Mouse (Mus musculus) left cerebral cortex, adult 11 months (tissue): ENCODE data around the gene Gm21964.

ENCODE experiments used
- DNase-seq: peaks from one replicate; pipeline ENCODE4 v3.0.0; 2022; ENCODE audit warnings: low spot score

Gene Gm21964

DNA sequence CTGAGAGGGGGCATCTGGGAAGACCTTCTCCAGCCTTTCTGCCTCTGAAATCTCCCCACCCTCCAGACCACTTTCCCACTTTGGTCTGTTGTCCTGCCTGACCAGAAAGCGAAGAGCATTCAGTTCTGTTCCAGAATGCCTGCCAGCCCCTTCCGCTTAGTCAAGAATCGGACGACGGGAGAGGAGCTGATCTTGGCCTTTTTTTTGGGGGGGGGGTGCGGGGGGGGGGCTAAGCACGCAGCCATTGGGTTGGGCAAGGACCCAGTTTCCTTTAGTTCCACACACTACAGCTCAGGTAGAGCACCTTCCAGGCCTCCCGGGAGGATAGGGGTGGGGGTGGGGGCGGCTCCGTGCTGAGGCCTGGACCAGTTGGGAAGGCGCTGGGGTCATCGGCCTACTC, at the start of gene Gm21964:
Gm21964 (plus strand) TSS at position 301 of the 400 bp plus-strand sequence.
- no peak for DNase-seq

DNA sequence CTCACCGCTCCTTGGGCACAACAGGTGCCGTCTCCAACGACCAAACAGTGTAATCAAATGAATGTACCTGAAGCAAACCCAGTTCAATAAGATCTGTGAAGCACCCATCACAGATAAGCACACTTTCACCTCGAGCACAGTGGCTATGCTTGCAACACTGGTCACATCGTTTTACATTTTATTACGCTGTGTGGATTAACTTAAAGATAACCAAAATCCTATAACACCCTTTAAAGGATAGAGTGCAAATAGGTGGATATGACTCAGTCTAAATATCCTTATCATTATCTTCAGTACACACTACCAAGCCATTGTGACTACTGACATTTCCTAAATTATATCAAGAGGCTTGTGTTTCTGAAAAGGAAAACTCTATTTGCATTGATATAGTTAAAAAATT, 49.8 kb upstream of the Gm21964 start:
- no peak for DNase-seq

- no peak for DNase-seq
Observed at GRCm38 (mm10) chr8:110058207-110058606, 42.8 kb upstream of the Gm21964 start.

GRCm38 (mm10) chr8:110064161-110064560, 36.8 kb upstream of the Gm21964 start:
- DNase-seq, result no peak

DNA sequence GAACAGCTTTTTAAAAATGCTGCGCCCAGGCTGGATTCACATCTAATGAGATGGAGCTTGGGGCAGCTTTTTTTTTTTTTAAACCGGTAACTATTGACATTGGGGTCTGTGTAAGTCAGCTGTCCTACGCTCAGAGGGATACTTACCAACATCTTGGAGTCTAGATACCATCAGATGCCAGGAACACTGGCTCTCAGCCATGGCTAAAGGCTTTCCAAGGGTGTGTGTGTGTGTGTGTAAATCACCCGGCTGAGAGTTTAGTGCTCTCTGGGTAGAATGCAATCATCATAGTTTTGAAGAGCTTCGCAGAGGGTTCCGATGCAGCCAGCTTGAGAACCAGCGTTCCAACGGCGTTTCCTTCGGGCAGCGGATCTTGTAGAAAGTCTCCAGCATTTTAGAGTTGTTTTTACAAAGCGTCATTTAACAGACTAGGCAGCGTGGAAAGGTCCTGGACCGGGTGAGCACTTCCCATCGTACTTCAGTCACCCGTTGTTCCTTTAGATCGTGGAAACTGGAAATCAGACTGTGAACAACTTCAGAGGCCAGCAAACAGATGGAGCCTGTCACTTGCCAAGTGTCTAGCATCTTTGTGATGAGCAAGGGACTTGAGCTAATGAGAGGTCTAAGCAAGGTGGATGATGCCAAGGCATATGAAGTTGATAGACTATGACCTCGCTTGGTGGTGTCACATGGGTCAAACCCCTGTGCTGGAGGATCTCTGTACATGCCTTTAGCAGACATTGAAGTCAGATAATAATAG, 36.2 kb upstream of the Gm21964 start:
- no peak for DNase-seq

DNA sequence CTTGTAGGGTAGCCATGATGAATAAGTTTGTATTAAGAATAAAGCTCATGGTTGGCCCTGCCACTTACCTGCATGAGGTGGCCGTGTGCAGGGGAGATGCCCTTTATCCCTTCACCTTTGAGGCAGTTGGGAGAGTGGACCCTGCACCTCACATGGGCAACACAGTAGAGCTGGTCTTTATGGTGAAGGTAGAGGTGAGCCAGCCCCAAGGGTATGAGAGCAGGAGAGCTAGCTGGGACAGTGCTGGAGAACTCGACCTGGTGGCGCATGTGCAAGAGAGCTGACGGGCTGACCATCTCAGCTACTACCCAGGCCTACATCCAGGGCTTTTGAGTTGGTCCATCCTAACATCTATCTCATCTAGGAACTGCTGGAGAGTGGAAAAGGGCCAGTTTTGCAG, 35.3 kb upstream of the Gm21964 start:
- DNase-seq, result no peak

DNA sequence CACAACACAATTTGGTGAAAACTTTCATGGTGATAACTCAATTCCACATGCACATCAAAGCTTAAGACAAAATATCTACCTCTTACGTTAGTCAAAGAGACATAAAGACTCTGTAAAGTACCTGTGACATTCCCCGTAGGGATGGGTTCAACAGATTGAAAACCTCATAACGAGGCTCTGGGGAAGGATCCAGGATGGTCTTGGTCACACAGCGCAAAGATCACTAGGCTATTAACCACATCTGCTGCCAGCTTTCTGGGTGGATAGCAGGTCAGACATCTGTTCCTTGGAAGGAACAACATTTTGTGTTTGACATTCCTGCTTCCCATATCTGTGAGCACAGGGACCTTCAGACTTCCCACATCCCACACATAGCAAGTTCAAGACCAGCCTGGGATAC, 31.3 kb upstream of the Gm21964 start:
- DNase-seq, result no peak

DNA sequence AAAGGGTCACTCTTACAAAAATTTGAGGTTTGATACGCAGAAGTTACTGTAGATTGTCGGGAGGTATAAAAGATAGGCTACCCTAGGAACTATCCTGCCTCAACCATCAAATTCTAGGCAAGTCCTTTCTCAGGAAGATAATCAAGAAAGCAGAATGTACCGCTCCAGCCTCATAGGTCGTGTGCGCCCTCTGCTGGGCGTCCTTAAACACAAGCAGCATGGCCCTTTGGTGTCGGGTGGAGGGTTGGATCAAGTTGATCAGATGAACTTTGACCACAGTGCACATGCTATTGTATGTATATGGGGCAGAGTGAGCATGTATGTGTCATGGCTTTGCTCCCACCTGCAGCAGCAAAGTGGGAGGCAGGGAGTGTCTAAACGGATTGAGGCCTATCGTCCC, 29.4 kb upstream of the Gm21964 start:
- DNase-seq, result peak; percentile 36

- DNase-seq, result no peak
Observed at GRCm38 (mm10) chr8:110074496-110074895, 26.5 kb upstream of the Gm21964 start.

DNA sequence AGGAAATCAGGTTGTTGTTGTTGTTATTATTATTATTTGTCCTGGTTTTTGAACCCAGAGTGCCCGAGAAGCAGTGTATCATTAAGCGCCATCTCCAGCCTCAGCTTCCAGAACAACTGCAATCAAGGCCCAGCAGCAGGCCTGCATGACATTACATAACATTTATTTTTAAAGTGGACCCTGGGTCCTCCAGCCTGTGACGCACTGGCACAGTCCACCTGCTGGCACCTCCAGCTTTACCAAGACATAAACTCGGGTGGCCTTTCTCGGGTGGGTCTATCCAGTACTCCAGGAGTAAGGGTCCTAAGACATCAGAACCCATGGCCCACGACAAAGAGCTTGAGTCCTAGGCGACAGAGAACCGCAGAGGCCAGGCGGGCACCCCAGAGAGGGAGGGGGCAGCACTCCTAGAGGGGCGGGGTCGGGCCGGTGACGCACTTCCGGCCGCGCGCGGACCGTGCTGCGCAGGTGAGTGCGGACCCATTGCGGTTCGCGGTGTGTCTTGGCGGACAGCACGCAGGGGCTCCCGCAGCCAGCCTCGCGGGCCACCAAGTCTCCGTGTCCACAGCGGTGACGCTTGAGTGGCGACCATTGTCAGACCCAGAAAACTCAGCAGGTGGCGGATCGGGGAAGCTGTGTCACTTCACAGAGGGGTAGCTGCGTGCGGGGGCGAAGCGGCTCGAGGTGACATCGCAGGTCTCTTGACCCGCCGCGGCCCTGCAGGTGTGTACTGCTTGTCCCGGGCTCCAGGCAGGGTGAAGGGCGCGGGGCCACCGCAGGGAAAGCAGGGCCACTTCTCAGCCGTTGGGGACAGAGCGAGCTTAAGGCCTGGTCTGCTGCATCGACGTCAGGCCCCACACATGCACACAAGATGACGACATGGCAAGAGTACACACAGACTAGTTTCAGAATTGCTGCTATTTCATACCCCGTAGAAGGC, 21.5 kb upstream of the Gm21964 start, which contains the start of gene Zfp612:
Zfp612 (plus strand) TSS at position 465 of the 940 bp plus-strand sequence.
- DNase-seq, result peak; percentile 35

DNA sequence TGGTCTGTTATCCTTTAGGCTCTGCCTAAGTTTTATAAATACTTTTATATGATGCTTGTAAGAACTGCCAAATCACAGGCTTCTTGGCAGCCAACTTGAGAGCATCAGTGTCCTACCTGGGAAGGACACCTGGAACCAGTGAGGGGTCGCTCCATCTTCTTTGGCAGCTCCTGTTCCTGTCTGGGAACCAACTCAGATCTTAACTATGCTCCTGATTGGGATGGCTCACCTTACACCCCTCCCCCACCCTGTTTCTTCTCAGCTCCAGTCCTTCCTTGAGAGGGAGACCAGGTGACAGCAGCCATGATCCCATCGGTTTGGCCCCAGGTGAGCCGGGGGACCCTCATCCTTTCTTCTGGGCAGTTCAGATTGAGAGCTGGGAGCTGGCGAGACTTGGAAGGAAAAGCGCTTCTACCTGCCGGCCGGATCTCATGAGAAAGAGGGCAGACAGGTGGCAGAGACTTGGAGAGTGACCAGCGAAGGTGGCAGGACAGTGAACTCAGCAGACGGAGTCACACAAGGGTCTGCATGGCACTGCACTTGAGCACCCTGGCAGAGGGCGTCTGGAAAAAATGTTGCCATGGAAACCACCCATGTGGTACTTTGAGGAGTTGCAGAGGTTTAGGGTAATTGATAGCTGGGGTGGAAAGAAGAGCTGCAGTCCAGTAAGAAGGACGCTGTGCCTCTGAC, 18.4 kb upstream of the Gm21964 start:
- DNase-seq, result no peak

- DNase-seq, result no peak
Observed at GRCm38 (mm10) chr8:110091869-110092268, 9.1 kb upstream of the Gm21964 start.

DNA sequence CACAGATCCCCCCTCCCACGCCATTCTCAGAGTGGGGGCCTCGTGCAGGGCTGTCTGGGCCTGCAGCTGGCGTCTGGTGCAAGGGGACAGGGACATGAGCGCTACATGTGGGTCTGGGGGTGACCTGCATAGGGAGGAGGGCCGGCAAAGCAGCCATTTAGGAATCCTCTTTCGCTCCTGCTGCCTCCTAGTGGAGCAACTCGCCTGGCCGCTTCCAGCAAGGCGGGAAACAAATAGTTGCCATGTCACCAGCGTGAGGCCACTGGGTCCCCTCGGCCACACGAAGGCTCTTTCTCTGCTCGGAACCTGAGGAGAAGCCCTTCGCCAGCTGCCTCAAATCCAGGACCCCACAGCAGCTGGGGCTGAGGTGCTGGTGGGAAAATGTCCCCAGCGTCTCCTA, 669 bp downstream of the Gm21964 start:
- no peak for DNase-seq

DNA sequence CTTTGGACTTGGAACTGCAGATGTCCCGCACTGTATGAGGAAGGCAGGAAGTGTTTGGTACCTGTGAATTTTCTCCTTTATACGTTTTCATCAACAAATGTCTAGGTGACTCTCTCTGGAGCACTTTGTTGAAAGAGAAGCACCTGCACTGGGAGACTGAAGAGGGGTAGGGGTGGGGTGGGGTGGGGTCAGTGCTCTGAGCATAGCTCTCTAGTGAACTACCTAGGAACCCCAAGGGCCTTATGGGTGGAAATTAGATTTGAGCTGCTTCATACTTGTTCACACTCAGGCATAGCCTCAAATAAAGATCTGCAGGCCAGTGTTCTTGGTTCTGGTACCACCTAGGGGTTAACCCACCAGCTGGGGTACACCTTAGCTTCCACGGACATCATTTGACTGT, 1.6 kb downstream of the Gm21964 start, which contains the start of gene Gm17720:
Gm17720 (minus strand) TSS at position 101 of the 400 bp plus-strand sequence.
- DNase-seq, result no peak

GRCm38 (mm10) chr8:110119715-110120114, 18.7 kb downstream of the Gm21964 start:
- DNase-seq, result peak; percentile 4

DNA sequence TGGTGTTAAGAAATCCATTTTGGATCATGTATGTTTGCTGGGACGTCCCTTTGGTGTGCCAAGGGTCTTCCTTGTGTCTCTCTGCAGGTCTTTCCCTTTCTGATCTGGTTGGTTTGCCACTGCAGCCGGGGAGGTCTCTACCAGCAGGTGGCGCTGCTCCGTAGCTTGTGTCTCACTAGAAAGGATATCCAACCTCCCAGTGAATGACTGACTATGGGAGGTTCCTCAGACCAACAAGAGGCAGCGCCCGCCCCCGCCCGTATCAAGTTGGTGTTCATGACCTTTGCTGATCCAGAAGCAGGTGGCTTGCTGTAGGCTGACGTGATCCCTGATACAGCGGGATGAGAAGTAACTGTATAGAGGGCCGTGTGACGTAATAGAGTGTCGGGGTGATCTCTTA, 29.5 kb downstream of the Gm21964 start:
- peak; percentile 58 for DNase-seq

- no peak for DNase-seq
Observed at GRCm38 (mm10) chr8:110134236-110134635, 33.2 kb downstream of the Gm21964 start.

- no peak for DNase-seq
Observed at GRCm38 (mm10) chr8:110135515-110135914, 34.5 kb downstream of the Gm21964 start.

DNA sequence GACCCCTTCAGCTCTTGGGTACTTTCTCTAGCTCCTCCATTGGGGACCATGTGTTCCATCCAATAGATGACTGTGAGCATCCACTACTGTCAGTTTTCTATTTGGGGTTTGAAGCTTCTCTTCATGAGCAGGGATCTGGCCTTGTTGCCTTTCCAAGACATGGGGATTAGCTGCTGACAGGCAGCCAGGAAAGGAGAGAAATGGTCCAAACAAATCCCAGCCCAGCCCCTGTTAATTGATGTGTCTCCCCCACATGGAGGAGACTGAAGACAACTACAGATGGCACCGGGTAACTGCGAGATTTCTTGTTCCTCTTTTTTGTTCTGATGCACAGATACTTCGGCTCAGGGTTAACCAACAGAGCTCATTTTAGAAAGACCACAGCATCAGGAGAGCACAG, 39.1 kb downstream of the Gm21964 start:
- DNase-seq, result no peak

- no peak for DNase-seq
Observed at GRCm38 (mm10) chr8:110140770-110141169, 39.8 kb downstream of the Gm21964 start.

DNA sequence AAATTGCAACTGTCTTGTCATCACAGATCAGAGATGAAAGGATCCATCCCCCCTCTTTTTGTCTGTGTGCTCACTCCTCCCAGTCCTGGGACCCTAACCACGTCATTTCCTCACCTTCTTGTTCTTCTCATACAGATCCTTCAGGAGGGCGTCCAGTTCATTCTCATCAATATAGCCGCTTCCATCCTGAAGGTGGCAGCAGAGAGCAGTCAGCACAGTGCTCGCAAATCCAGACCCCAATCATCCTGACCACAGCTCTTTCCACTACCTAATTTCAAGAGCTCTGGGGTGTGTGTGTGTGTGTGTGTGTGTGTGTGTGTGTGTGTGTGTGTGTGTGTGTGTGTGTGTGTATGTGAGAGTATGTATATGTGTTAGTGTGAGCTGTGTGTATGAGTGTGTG, 44.5 kb downstream of the Gm21964 start:
- no peak for DNase-seq

GRCm38 (mm10) chr8:110152951-110153350, 51.9 kb downstream of the Gm21964 start:
- DNase-seq, result no peak
